Mouse (Mus musculus) liver, adult 2 months (tissue): ENCODE measurements at regions not wholly inside any gene's neighbourhood (a gene's known extent, or its start where the extent isn't known, plus 50 kb on each side); places are given as distances from the start of the nearest gene placed in this dataset.

Source experiments
- DNase-seq: peaks from one replicate; pipeline ENCODE4 v3.0.0-alpha.2; 2011; ENCODE audit warnings: low read depth, low spot score; ENCODE audit errors: extremely low read depth
- H3K27ac ChIP-seq: fragments of 200-500 bp; replicated peaks from 2 replicates; pipeline ENCODE4 v1.5.1; 2012; ENCODE audit warnings: low read depth, mild to moderate bottlenecking, control low read depth, inconsistent platforms, low read length; ENCODE audit not compliant: insufficient read depth
- H3K27me3 ChIP-seq: fragments of 200-500 bp; 2 replicates; pipeline ENCODE4 v1.6.1; 2012; ENCODE audit warnings: mild to moderate bottlenecking, moderate library complexity, low read length, inconsistent platforms; ENCODE audit not compliant: control insufficient read depth, insufficient read depth
- H3K36me3 ChIP-seq: fragments of 200-500 bp; 2 replicates; pipeline ENCODE4 v1.6.1; 2012; ENCODE audit warnings: low read length, inconsistent platforms; ENCODE audit not compliant: control insufficient read depth, insufficient read depth
- H3K4me1 ChIP-seq: fragments of 200-500 bp; 2 replicates; pipeline ENCODE4 v1.6.1; 2011; ENCODE audit warnings: low read length; ENCODE audit not compliant: control insufficient read depth, insufficient read depth
- H3K4me3 ChIP-seq: fragments of 200-500 bp; 2 replicates; pipeline ENCODE4 v1.5.1; 2011; ENCODE audit warnings: low read depth, mild to moderate bottlenecking, control low read depth, low read length, moderate library complexity; ENCODE audit not compliant: insufficient read depth
- H3K79me2 ChIP-seq: fragments of 200-500 bp; 2 replicates; pipeline ENCODE4 v1.6.1; 2012; ENCODE audit warnings: inconsistent platforms, mild to moderate bottlenecking, low read length, moderate library complexity; ENCODE audit not compliant: control insufficient read depth, insufficient read depth
- H3K9ac ChIP-seq: fragments of 200-500 bp; 2 replicates; pipeline ENCODE4 v1.6.1; 2012; ENCODE audit warnings: low read depth, mild to moderate bottlenecking, control low read depth, inconsistent platforms, low read length
- CTCF ChIP-seq: fragments of 200-500 bp; IDR thresholded peaks from 2 replicates; pipeline ENCODE4 v1.5.1; 2011; ENCODE audit warnings: low read depth, low read length, control low read depth
- POLR2A ChIP-seq: fragments of 200-500 bp; IDR thresholded peaks from 2 replicates; pipeline ENCODE4 v1.6.1; 2011; ENCODE audit warnings: low read length, control low read depth; ENCODE audit not compliant: insufficient read depth; ENCODE audit errors: extremely low read depth
- WGBS: fragments of 180-500 bp; shearing (Covaris S2); methylation state at CpG from one replicate; pipeline ENCODE4 v1.1.7; 2018; 5-methylcytosine and 5-hydroxymethylcytosine counted together

DNA sequence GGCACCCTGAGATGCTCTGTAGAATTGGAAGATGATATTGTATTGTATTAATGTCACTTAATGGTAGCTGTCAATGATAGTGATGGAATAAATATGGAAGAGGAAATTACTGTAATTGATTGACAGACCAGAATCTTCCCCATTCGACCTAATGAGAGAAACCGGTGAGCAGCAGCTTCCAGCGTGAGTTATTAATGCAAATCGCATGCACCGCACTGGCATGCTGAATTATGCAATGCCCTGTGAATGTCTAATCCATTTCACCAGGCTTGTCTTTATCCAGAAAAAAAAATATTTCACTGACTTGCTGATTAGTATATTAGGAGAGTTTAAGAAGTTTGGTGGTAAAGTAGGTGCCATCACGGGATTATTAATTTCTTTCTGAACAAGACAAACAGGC is 384.2 kb upstream of the Jarid2 start:
- H3K36me3 ChIP-seq = no peaks in the 10 kb centered on the region
- no peak overlapping the region for H3K9ac ChIP-seq
- no peaks in the 10 kb centered on the region for H3K79me2 ChIP-seq
- H3K27ac ChIP-seq = no peak overlapping the region
- H3K27me3 ChIP-seq = no peaks in the 10 kb centered on the region
- WGBS = 94% methylated on average over 6 of the region's 6 CpGs
- no peak overlapping the region for H3K4me3 ChIP-seq
- no peak for DNase-seq
- H3K4me1 ChIP-seq = no peaks in the 10 kb centered on the region
- TF ChIP-seq CTCF (no peak), POLR2A (no peak)

DNA sequence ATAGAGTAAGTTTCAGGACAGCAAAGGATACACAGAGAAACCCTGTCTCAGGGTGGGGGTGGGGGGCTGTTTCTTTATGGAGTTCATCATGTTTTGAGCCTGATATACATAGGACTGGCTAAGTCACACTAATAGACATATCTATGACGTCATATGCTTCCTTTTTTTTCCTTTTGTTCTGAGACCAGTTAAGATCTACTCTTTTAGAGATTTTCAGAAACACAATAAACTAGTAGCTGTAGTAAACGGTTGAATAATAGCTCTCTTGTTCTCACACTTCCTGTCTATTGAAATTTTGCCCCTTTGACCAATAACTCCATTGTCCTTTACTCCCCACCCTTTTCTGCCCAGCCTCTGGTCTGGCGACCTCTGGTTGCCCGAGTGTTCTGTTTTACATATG is 382.6 kb upstream of the Jarid2 start:
- DNase-seq = no peak
- Histone ChIP-seq H3K9ac (no peak overlapping the region), H3K4me1 (no peaks in the 10 kb centered on the region), H3K4me3 (no peak overlapping the region), H3K27me3 (no peaks in the 10 kb centered on the region), H3K79me2 (no peaks in the 10 kb centered on the region), H3K27ac (no peak overlapping the region), H3K36me3 (no peaks in the 10 kb centered on the region)
- 89% methylated on average over 4 of the region's 4 CpGs for WGBS
- TF ChIP-seq POLR2A (no peak), CTCF (no peak)

DNA sequence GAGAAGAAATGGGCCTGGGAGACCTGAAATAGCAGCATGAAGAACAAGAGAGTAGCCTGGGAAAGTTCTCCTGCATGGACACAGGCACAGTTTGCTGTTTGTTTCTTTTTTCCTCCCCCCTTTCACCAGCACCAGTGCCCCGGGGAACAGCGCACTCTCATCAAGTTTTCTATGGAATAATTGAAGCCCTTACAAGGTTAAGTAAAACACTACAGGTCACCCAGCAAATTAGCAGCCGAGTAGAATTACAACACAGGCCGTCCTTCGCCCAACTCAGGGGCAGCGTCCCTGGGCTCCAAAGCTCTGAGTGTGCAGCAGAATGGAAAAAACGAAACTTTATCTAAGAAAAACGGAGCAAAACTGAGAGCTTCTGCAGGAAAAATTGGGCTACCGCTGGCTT is 381.6 kb upstream of the Jarid2 start:
- Histone ChIP-seq H3K36me3 (no peaks in the 10 kb centered on the region), H3K4me1 (no peaks in the 10 kb centered on the region), H3K79me2 (no peaks in the 10 kb centered on the region), H3K27me3 (no peaks in the 10 kb centered on the region), H3K27ac (no peak overlapping the region), H3K4me3 (no peak overlapping the region), H3K9ac (no peak overlapping the region)
- TF ChIP-seq CTCF (no peak), POLR2A (no peak)
- 80% methylated on average over 9 of the region's 9 CpGs for WGBS
- DNase-seq = no peak

DNA sequence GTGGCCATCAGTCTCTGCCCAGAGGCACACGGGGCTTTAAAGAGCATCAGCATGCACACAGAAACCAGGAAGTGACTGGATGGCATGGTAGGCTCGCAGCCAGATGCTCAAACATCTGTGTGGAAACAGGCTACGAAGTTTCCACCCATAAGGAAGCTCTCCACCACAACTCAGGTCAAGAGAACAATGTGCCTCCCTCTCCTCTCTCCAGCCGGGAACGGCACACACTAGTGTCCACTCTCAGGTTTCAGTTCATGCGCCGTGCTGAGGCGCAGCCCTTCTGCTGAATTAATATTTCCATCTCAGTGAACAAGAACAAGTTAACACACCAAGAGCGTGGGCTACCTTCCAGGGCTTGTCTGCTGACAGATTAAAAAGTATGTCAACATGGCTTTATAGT is 375.4 kb upstream of the Jarid2 start:
- H3K27me3 ChIP-seq = no peaks in the 10 kb centered on the region
- no peaks in the 10 kb centered on the region for H3K36me3 ChIP-seq
- no peak overlapping the region for H3K4me3 ChIP-seq
- WGBS = 62% methylated on average over 9 of the region's 9 CpGs
- no peaks in the 10 kb centered on the region for H3K4me1 ChIP-seq
- no peak for DNase-seq
- no peaks in the 10 kb centered on the region for H3K79me2 ChIP-seq
- no peak for TF ChIP-seq CTCF
- TF ChIP-seq POLR2A = no peak
- no peak overlapping the region for H3K27ac ChIP-seq
- H3K9ac ChIP-seq = no peak overlapping the region

DNA sequence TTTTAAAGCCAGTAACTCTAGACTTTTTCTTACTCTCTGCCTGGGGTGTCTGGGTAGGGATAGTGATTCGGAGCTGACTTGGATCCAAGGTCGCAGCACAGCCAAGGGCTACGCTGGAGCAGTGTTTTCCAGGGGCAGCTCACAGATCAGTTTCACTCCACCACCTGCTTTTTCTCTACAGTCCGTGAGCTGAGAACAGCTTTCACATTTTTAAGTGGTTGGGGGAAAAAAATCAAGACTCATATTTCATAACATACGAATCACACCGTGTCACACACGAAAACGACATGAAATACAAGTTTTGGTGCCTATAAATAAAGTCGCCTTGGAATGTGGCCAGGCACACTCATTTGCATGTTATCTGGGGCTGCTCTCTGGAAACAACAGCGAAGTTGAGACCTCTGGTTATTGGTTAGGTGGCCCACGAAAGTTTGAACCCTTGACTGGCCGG is 373.5 kb upstream of the Jarid2 start:
- TF ChIP-seq POLR2A = no peak
- Histone ChIP-seq H3K4me3 (no peak overlapping the region), H3K27ac (no peak overlapping the region), H3K4me1 (no peaks in the 10 kb centered on the region), H3K9ac (no peak overlapping the region), H3K27me3 (no peaks in the 10 kb centered on the region), H3K79me2 (no peaks in the 10 kb centered on the region), H3K36me3 (no peaks in the 10 kb centered on the region)
- no peak for DNase-seq
- WGBS = 65% methylated on average over 12 of the region's 12 CpGs

DNA sequence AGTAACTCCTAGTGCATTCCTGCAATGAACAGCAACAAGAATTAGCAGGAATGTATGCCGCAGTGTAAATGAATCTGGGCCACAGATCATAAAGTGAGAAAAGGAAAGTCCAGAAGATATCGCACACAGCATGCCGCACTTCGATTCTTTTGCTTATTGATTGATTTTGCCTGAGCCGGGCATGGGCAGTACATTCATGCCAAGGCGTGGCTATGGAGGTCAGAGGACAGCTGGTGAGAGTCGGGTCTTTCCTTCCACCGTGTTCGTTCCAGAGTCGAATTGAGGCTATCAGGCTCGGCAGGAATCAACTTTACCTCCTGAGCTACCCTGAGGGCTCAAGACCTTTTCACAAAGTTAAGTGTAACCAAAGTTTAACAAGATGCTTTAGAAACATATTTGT is 372.3 kb upstream of the Jarid2 start:
- no peak for TF ChIP-seq POLR2A
- no peak for TF ChIP-seq CTCF
- 37% methylated on average over 11 of the region's 11 CpGs for WGBS

More for the DNA sequence above, 372.3 kb upstream of the Jarid2 start:
- no peak overlapping the region for H3K27ac ChIP-seq
- H3K9ac ChIP-seq = no peak overlapping the region
- H3K27me3 ChIP-seq = no peaks in the 10 kb centered on the region
- H3K36me3 ChIP-seq = no peaks in the 10 kb centered on the region
- no peaks in the 10 kb centered on the region for H3K79me2 ChIP-seq
- H3K4me1 ChIP-seq = no peaks in the 10 kb centered on the region
- peak; percentile 69 for DNase-seq
- H3K4me3 ChIP-seq = no peak overlapping the region
